22 mouse cellular contexts compared by ENCODE assay signal in genomic region chr16:7263261-7263660, GRCm38 (mm10).
"Had no signal": no experiment of that assay in that cellular context is flagged by ENCODE, and none has a peak within 500 bp of the region (broad histone marks: within the 10 kb centered on the region; RNA-seq: fewer than 3 reads in every experiment).

No protein-coding gene starts in this region.

- DNase-seq: heart, postnatal 10 days; heart, postnatal 14 days; heart, postnatal 36 days; heart, postnatal 4 days; kidney, adult 11 months; kidney, adult 18-20 months; kidney, adult 2 months; kidney, adult 8-10 months; kidney, adult 9 months; kidney, postnatal 10 days; kidney, postnatal 14 days; kidney, postnatal 25 days; kidney, postnatal 36 days; kidney, postnatal 4 days; layer of hippocampus, adult 9-11 months; layer of hippocampus, postnatal 36 days had no signal

- ATAC-seq: hindbrain, embryonic 16.5 days; hindbrain, postnatal 0 days; inflammation-experienced regulatory T-cells, adult 6 months; intestine, embryonic 15.5 days; intestine, embryonic 16.5 days; intestine, postnatal 0 days had no signal
